Mouse (Mus musculus): ENCODE measurements around the gene Gde1.

- TF ChIP-seq POLR2A (IDR thresholded peaks at IDR 0.05; ENCODE audit: borderline replicate concordance, low read depth, low read length) (no peak), CTCF (IDR thresholded peaks at IDR 0.05; ENCODE audit: low read depth, low read length) (no peak)
Measured at GRCm38 (mm10) chr7:118667773-118668172, 37.8 kb downstream of the Gde1 start.

Measured in bone marrow macrophage, adult 2 months (primary cell).